ENCODE assay signal across 9 mouse cellular contexts in the genomic region with DNA sequence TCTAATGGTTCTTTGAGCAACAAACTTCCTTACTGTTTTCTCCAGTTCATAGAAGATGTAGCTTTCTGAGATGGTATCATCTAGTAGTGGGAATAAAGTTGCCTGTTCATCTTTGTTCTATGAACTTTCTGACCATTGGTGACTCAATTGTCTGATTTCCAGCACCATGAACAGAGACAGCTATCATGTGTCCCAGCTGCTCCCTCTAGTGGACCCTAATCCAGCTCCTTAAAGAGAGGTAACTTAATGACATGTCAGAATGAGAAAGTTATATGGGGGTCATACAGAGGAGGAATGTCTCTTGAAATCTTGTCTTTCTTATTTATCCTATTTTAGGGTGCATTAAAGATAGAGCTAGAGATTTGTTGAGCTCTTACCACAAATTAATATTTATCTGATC.
DNase-seq lines count a peak whose midpoint lies in the region; ATAC-seq and TF ChIP-seq lines count a peak whose summit lies in the region.
"Had no signal": no experiment of that assay in that cellular context is flagged by ENCODE, and none has a peak within 500 bp of the region (broad histone marks: within the 10 kb centered on the region; RNA-seq: fewer than 3 reads in every experiment).

No protein-coding gene starts in this region.

- DNase-seq in kidney, adult 18-20 months, result peak; percentile 7
- DNase-seq in 3T3-L1 (ENCODE audit: low read depth, low spot score) (peak; percentile 60), MEL (ENCODE audit: low read depth, low spot score) (peak; percentile 32)
- peak; percentile 5 for DNase-seq in embryo, embryonic 11.5 days (ENCODE audit: low read depth, low spot score)
- DNase-seq in frontal cortex, postnatal 14 days (ENCODE audit: low spot score in 2 of 2), result no peak
- no peak for DNase-seq in spleen, postnatal 10 days (ENCODE audit: low spot score in 2 of 2)
- no peak for DNase-seq in spleen, postnatal 4 days (ENCODE audit: low spot score in 2 of 2)

- no peaks in the 10 kb centered on the region for H3K36me3 ChIP-seq in kidney, embryonic 14.5 days (ENCODE audit: control insufficient read depth, insufficient read depth, low read length)
- H3K36me3 ChIP-seq in MEL (ENCODE audit: control insufficient read depth in 1 of 2, insufficient read depth in 2 of 2, low read length in 2 of 2), result no peaks in the 10 kb centered on the region
- H3K36me3 ChIP-seq: liver, embryonic 15.5 days had no signal

- peak; percentile 3 for TF ChIP-seq RAD21 in MEL (IDR thresholded peaks at IDR 0.05; ENCODE audit: low read depth, low read length)

- H3K27me3 ChIP-seq in kidney, embryonic 14.5 days (ENCODE audit: control insufficient read depth, insufficient read depth, low read length), result no peaks in the 10 kb centered on the region
- no peaks in the 10 kb centered on the region for H3K27me3 ChIP-seq in MEL (ENCODE audit: control insufficient read depth in 1 of 2, insufficient read depth in 2 of 2, low read length in 2 of 2)
- H3K27me3 ChIP-seq: liver, embryonic 15.5 days had no signal

- TF ChIP-seq CTCF in MEL (IDR thresholded peaks at IDR 0.05 in 2 of 3, conservative IDR thresholded peaks at IDR 0.05 in 1 of 3; ENCODE audit: control insufficient read depth in 1 of 3, insufficient read depth in 1 of 3, low read depth in 2 of 3, low read length in 3 of 3, poor library complexity in 1 of 3, severe bottlenecking in 1 of 3), result peak in 2 of 3 experiments; percentile 17 to 34; a peak in 2 of 6 replicates

- H3K9ac ChIP-seq in kidney, embryonic 14.5 days (ENCODE audit: low read depth, low read length), result no peak overlapping the region
- no peak overlapping the region for H3K9ac ChIP-seq in MEL (ENCODE audit: control insufficient read depth, low read depth, low read length, poor library complexity, severe bottlenecking)
- H3K9ac ChIP-seq: liver, embryonic 15.5 days had no signal

- TF ChIP-seq EP300 in MEL (IDR thresholded peaks at IDR 0.05; ENCODE audit: low read depth in 1 of 2, low read length in 2 of 2), result no peak

- H3K4me1 ChIP-seq in kidney, embryonic 14.5 days (ENCODE audit: control insufficient read depth, insufficient read depth, low read length), result no peaks in the 10 kb centered on the region
- H3K4me1 ChIP-seq in MEL (ENCODE audit: control insufficient read depth in 1 of 2, insufficient read depth in 2 of 2, low read length in 2 of 2), result no peaks in the 10 kb centered on the region
- H3K4me1 ChIP-seq: liver, embryonic 15.5 days had no signal

- no peak for ATAC-seq in kidney, embryonic 14.5 days (ENCODE audit: low FRiP score, low TSS enrichment)

- H3K4me2 ChIP-seq in kidney, embryonic 14.5 days (replicated peaks; ENCODE audit: low read depth, low read length), result no peak overlapping the region
- H3K4me2 ChIP-seq: liver, embryonic 15.5 days had no signal

- H3K9me3 ChIP-seq in kidney, embryonic 14.5 days (ENCODE audit: control insufficient read depth, low read length), result no peaks in the 10 kb centered on the region
- no peaks in the 10 kb centered on the region for H3K9me3 ChIP-seq in MEL (replicated peaks; ENCODE audit: insufficient read depth, low read length)
- H3K9me3 ChIP-seq: liver, embryonic 15.5 days had no signal

- no peaks in the 10 kb centered on the region for H3K79me2 ChIP-seq in MEL (ENCODE audit: control insufficient read depth, insufficient read depth, low read length, poor library complexity)

- no peak for TF ChIP-seq POLR2A in MEL (IDR thresholded peaks at IDR 0.05; ENCODE audit: control insufficient read depth in 1 of 2, insufficient read depth in 1 of 2, low read depth in 1 of 2, low read length in 2 of 2, poor library complexity in 1 of 2)

- no peak overlapping the region for H3K27ac ChIP-seq in kidney, embryonic 14.5 days (ENCODE audit: low read depth, low read length)
- no peak overlapping the region for H3K27ac ChIP-seq in MEL (ENCODE audit: control insufficient read depth, low read depth, low read length)
- H3K27ac ChIP-seq: liver, embryonic 15.5 days had no signal

- no peak overlapping the region for H3K4me3 ChIP-seq in kidney, embryonic 14.5 days (ENCODE audit: low read length)
- H3K4me3 ChIP-seq in MEL (ENCODE audit: control insufficient read depth in 1 of 2, insufficient read depth in 1 of 2, low read depth in 2 of 2, low read length in 2 of 2), result no peak overlapping the region
- H3K4me3 ChIP-seq: liver, embryonic 15.5 days had no signal

TF ChIP-seq in MEL, 35 proteins besides CTCF, POLR2A, EP300 and RAD21:
- TF ChIP-seq ETS1 (IDR thresholded peaks at IDR 0.05; ENCODE audit: low read depth, low read length), result no peak
- peak; percentile 37 for TF ChIP-seq SMC3 (IDR thresholded peaks at IDR 0.05; ENCODE audit: low read depth, low read length)

Comparison
In these comparisons a context has a peak if more than half of its experiments do, and no peak if none do; other contexts are left out.
1. DNase-seq: peak in kidney, adult 18-20 months (single experiment), 3T3-L1 (single experiment), MEL (single experiment) and embryo, embryonic 11.5 days (single experiment); none in frontal cortex, postnatal 14 days (0 of 2), spleen, postnatal 10 days (0 of 2) and spleen, postnatal 4 days (0 of 2).